Mouse (Mus musculus): Measurements from ENCODE around the gene Taf6l.

Taf6l gene

DNA sequence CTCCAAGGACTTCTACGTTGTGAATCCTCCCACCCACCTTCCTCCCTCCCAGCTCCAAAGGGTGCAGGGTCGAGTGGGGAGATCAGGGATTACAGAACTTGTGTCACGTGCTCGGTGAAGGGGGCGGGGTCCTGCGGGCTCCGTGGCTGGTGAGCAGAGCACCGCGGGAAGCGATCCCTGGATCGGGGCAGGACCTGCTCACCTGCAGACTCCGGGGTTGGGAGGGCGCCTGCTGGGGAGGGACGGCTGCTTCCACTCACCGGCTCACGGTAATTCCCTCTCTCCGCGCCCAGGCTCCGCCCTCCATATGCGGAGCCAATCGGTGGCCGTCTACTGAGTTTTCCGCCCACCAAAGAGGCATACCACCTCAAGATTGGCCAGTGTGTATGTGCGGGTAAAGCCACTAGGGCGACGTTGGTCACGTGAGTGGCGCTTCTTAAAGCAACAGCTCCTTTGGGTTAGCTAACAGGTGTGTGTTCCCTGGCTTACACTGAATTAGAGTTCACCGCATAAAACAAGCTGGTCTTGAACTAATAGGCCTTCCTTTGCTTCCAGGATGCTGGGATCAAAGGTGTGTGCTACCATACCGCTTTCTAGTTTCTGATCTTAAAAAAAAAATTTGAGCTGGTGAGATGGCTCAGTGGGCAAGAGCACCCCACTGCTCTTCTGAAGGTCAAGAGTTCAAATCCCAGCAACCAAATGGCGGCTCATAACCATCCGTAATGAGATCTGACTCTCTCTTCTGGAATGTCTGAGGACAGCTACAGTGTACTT lies at the start of gene Taf6l:
TSS of gene Taf6l (minus strand) at position 410 of the 774 bp plus-strand sequence.
- peak; percentile 91 for DNase-seq (ENCODE audit: low read depth)

- no peak for DNase-seq (ENCODE audit: low read depth)
These were observed 46.8 kb upstream of the Taf6l start for GRCm38 (mm10) chr19:8832971-8833370.

DNA sequence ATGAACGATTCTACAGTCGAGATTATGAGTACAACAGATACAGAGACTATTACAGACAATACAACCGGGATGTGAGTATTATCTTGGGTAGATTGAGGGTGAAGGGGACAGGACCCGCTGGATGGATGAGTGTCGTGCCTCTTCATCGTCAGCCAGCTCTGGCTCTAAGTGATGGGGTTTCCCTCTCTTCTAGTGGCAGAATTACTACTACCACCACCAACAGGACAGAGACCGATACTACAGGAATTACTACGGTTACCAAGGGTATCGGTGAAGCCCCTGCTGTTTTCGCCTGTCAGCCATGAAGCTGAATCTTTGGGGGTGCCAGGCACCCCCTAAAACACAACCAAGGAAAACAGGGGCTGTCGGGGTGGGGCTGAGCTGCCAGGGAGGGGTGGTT lies 45.0 kb upstream of the Taf6l start:
- DNase-seq (ENCODE audit: low read depth): no peak

GRCm38 (mm10) chr19:8830664-8831063 lies 44.4 kb upstream of the Taf6l start:
- no peak for DNase-seq (ENCODE audit: low read depth)

DNA sequence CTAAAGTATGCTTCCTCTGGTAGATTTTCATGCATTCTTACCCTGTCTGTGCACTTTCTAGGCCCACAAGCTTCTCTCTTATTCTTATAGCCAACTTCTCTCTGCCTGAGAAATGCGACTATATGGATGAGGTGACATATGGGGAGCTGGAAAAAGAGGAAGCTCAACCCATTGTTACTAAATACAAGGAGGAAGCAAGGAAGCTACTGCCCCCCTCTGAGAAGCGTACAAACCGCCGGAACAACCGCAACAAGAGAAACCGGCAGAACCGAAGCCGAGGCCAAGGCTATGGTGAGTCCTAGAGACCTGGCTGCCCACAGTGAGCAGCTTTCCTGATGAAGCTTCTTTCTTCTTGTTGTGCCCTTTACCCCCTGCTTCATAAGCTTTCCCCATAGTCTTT lies 43.4 kb upstream of the Taf6l start, which contains the start of gene AC129217.1:
TSS of gene AC129217.1 (plus strand) at position 114 of the 400 bp plus-strand sequence.
- DNase-seq (ENCODE audit: low read depth): no peak

- DNase-seq (ENCODE audit: low read depth): no peak
These were observed 36.5 kb upstream of the Taf6l start for GRCm38 (mm10) chr19:8822696-8823095.

- no peak for DNase-seq (ENCODE audit: low read depth)
These were observed 34.9 kb upstream of the Taf6l start for GRCm38 (mm10) chr19:8821146-8821545.

DNA sequence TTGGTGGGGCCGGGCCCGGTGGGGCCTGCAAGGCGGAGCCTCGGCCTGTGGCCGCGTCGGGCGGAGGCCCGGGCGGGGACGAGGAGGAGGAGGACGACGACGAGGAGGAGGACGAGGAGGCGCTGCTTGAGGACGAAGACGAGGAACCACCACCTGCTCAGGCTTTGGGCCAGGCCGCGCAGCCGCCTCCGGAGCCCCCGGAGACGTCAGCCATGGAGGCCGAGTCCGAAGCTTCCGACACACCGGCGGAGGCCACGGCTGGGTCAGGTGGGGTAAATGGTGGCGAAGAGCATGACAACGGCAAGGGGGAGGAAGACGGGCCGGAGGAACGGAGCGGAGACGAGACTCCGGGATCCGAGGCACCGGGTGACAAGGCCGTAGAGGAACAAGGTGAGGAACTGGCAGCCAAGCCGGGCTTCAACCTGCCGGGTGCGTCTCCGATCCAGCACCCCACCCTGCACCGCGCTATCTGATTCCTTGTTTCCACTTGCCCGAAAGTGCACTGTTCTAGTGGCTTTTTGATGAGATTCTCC lies 34.3 kb upstream of the Taf6l start:
- DNase-seq (ENCODE audit: low read depth): no peak

DNA sequence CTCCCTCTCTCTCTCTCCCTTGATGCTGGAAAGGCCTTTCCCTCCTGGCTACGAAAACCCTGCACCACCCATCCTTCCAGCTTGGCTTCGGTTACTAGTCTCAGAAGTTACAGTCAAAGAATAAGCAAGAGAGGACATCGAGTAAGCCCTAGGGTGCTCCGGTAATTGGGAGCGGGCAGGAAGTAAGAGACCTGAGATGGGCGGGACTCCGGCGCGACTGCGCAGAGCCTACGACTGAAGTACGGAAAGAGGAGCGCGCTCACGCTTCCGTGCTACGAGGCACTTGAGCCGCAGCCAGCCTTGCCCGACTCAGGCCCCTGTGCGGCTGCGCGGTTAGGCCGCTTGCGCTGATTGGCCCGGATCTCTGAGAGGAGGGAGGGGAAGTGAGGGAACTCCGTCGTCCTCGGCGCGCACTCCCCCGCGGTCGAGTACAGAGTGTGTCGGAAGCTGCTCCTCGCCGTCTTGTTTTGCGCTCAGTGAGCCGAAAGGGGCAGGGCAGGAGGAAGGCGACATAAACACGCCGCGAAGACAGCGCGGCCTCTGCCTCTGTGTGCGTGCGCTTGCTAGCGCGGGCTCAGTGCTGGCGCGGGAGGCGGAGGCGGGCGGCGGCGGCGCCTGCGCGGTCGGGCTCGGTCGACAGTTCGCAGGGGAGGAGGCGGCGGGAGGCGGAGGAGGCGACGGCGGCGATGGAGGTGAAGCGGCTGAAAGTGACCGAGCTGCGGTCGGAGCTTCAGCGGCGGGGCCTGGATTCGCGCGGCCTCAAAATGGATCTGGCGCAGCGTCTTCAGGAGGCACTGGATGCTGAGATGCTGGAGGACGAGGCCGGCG lies 33.6 kb upstream of the Taf6l start, which contains the start of gene Hnrnpul2:
TSS of gene Hnrnpul2 (plus strand) at position 415 of the 828 bp plus-strand sequence.
- DNase-seq (ENCODE audit: low read depth): peak; percentile 96

DNA sequence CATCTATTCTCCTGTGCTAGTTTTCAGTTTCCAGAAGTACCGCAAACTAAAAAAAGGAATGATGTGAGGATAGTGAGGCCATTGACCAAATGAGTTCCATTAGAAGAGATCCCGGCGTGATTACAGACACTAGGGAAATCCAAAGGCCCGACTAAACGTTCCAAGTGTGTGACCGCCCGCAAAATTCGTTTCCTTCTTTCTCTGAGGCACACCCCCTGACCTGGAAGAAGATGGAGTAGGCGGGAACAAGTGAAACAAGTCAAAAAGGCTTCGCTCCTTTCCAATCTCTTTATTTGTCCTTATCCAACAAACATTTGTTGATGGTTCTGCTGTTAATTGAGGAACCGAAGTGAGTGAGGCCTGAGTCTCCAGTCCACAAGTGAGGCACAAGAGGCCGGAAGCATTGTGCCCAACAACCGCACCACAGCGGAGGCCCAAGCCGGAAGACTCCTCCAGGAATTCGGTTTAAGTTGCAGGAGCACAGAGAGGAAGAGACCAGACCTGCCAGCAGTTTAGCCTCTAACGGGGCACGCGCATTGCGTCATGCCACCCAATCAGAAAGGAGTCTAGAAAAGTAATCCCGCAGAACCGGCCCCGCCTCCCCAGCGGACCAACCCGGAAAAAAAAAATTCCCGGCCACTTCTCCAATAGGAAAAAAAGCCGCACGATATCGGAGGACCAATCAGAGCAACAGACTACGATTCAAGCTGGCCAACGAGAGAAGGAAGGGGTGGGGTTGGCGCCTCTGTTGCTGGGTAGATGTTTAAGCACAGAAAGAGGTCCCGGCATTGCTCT lies 32.8 kb upstream of the Taf6l start, which contains the start of gene Ttc9c:
TSS of gene Ttc9c (minus strand) at position 533 of the 795 bp plus-strand sequence.
- DNase-seq (ENCODE audit: low read depth): peak; percentile 96

DNA sequence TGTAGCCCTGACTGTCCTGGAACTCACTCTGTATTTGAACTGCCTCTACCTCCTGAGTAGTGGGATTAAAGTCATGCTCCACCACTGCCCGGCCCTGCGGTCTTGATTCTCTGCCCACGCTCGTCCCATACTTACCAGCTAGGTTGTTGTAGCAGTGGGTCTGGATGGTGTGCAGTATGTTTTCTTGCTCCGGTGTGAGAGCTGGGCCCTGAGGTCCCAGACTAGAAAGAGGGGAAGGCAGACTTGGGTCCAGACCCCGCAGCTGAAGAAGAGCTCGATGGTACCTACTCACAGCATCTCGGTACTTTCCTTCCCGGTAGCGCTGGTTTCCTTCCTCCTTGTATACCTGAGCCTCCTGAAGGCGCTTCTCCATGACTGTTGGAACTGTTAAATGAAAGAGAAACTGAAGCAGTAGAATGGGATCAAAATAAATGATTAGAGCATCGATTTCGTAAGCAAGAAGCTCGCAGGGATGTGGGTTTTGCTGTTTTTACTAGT lies 32.1 kb upstream of the Taf6l start:
- DNase-seq (ENCODE audit: low read depth): no peak

DNA sequence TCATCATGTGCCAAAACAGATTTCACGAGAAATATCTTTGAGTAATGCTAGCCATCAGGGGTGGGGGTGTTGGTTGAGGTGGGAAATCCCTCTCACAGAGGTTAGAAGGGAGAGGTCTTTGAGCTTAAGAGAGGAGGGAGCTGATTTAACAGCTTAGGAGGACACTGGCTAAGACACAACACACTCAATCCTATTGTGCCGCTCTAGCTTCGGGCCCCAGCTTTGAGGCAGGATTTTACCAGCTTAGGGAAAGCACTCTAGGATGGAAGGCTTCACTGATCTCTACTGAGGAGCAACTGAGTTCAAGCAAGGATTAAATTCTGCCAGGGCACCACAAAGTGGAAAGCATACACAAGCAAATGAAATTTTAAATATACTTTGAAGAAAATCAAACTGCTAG lies 30.8 kb upstream of the Taf6l start:
- DNase-seq (ENCODE audit: low read depth): no peak

- no peak for DNase-seq (ENCODE audit: low read depth)
These were observed 29.6 kb upstream of the Taf6l start for GRCm38 (mm10) chr19:8815812-8816211.

DNA sequence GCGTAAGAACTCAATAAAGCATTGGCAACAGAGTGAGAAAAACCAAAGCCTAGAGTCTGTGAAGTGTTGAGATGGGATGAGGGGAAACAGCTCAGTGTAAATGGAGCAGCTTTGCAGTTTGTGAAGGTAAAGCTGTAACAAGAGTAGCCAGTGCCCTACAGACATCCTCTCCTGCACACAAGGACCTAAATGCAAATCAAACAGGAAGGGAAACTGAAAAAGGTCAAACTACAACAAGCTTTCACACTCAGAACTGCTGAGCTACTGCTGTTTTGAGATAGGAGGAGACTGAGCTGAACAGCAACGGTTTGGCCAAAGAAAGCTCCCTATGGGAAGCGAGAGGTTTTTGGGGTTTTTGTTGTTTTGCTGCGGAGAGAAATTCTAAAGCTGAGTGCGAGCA lies 20.6 kb upstream of the Taf6l start:
- DNase-seq (ENCODE audit: low read depth): no peak

DNA sequence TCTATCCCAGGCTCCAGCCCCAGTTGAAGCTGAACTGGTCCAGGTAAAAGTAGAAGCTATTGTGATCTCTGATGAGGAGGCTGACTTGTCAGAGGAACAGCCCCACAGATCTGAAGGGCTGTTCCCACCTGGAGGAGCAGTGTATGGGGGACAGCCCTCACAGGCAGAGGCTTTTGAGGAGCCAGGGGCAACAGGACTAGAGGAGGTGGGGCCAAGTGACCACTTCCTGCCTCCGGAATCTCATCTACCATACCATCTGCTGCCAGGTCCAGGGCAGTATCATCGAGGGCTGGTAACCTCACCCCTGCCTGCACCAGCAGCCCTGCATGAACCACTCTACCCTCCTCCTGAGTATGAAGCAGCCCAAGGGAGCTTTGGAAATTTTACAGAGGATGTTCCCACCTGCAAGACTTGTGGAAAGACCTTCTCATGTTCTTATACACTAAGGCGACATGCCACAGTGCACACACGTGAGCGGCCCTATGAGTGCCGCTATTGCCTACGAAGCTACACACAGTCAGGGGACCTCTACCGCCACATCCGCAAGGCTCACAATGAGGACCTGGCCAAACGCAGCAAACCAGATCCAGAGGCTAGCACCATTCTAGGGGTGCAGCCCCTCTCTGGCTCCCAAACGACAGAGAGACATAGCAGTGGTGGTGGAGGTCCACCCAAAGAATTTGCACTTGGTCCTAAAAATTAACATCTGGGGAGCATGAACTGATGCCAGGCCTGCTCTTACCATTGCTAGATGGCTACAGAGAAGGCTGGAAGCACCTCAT lies 17.9 kb upstream of the Taf6l start:
- DNase-seq (ENCODE audit: low read depth): no peak

GRCm38 (mm10) chr19:8803204-8803780 lies 17.1 kb upstream of the Taf6l start:
- no peak for DNase-seq (ENCODE audit: low read depth)

- peak; percentile 93 for DNase-seq (ENCODE audit: low read depth)
These were observed 16.1 kb upstream of the Taf6l start, which contains the start of gene Zbtb3 for GRCm38 (mm10) chr19:8802130-8802821. Gene Zbtb3 (plus strand): TSS chr19:8802555.

GRCm38 (mm10) chr19:8798947-8799315 lies 12.7 kb upstream of the Taf6l start:
- no peak for DNase-seq (ENCODE audit: low read depth)

- DNase-seq (ENCODE audit: low read depth): peak; percentile 89
These were observed 12.2 kb upstream of the Taf6l start, which contains the start of gene Polr2g for GRCm38 (mm10) chr19:8798264-8798946. Gene Polr2g (minus strand): TSS chr19:8798577.
